ENCODE assay signal across 11 mouse cellular contexts in the genomic region with DNA sequence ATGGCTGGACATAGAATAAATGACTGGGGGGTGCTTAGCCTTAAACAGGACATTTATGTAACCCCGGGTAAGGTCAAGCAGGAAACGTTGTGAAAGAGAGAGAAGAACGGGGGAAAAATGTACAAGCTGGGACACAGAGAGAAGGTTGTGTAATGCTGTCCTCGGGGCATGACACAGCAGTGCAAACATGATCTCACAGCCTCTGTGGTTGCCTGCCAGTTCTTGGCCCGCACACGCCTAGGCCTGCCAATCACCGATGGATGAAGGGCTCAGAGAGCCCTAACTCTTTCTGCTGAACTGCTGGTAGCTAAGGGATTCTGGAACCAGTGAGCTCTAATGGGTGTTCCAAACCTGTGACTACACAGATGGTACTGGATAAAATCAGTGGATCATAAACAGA.
DNase-seq lines count a peak whose midpoint lies in the region; ATAC-seq lines count a peak whose summit lies in the region.
"Had no signal": no experiment of that assay in that cellular context is flagged by ENCODE, and none has a peak within 500 bp of the region (broad histone marks: within the 10 kb centered on the region; RNA-seq: fewer than 3 reads in every experiment).

No protein-coding gene starts in this region.

- WGBS in kidney, embryonic 15.5 days, result 64% methylated on average over 7 of the region's 7 CpGs
- WGBS in midbrain, embryonic 13.5 days, result 88% methylated on average over 7 of the region's 7 CpGs

- no peak overlapping the region for H3K9ac ChIP-seq in kidney, embryonic 15.5 days
- no peak overlapping the region for H3K9ac ChIP-seq in midbrain, embryonic 13.5 days (replicated peaks)

- no peak overlapping the region for H3K4me2 ChIP-seq in kidney, embryonic 15.5 days
- H3K4me2 ChIP-seq in midbrain, embryonic 13.5 days (replicated peaks), result no peak overlapping the region

- H3K4me1 ChIP-seq in kidney, embryonic 15.5 days, result no peaks in the 10 kb centered on the region
- no peaks in the 10 kb centered on the region for H3K4me1 ChIP-seq in midbrain, embryonic 13.5 days (replicated peaks)

- H3K27ac ChIP-seq in kidney, embryonic 15.5 days, result no peak overlapping the region
- H3K27ac ChIP-seq in midbrain, embryonic 13.5 days, result no peak overlapping the region
- H3K27ac ChIP-seq: kidney, postnatal 0 days had no signal

- no peak overlapping the region for H3K4me3 ChIP-seq in kidney, embryonic 15.5 days (replicated peaks)
- no peak overlapping the region for H3K4me3 ChIP-seq in midbrain, embryonic 13.5 days (replicated peaks)
- H3K4me3 ChIP-seq: erythroblast, embryonic 14.5 days had no signal

- H3K36me3 ChIP-seq in kidney, embryonic 15.5 days, result no peaks in the 10 kb centered on the region
- no peaks in the 10 kb centered on the region for H3K36me3 ChIP-seq in midbrain, embryonic 13.5 days

- no peaks in the 10 kb centered on the region for H3K27me3 ChIP-seq in kidney, embryonic 15.5 days
- no peaks in the 10 kb centered on the region for H3K27me3 ChIP-seq in midbrain, embryonic 13.5 days

- no peaks in the 10 kb centered on the region for H3K9me3 ChIP-seq in kidney, embryonic 15.5 days (replicated peaks)
- no peaks in the 10 kb centered on the region for H3K9me3 ChIP-seq in midbrain, embryonic 13.5 days

- ATAC-seq in kidney, embryonic 15.5 days (replicated peaks; ENCODE audit: low FRiP score), result peak; percentile 62
- no peak for ATAC-seq in midbrain, embryonic 13.5 days

- DNase-seq in embryo, embryonic 10 days (ENCODE audit: low spot score), result peak; percentile 14
- DNase-seq in embryo, embryonic 10.5 days (ENCODE audit: low spot score), result no peak
- peak; percentile 81 for DNase-seq in adrenal gland, adult 8-10 months
- peak; percentile 48 to 72 for DNase-seq in lung, postnatal 4 days
- DNase-seq in testis, postnatal 10 days (ENCODE audit: low spot score), result no peak
- DNase-seq in cerebellum, adult 11-12 months, result no peak
- DNase-seq: B cell, adult 2 months had no signal

Comparison
In these comparisons a context has a peak if more than half of its experiments do, and no peak if none do; other contexts are left out.
1. DNase-seq: peak in embryo, embryonic 10 days (single experiment), adrenal gland, adult 8-10 months (single experiment) and lung, postnatal 4 days (2 of 2); none in embryo, embryonic 10.5 days (single experiment), testis, postnatal 10 days (single experiment) and cerebellum, adult 11-12 months (single experiment).